Mouse (Mus musculus): ENCODE measurements around the gene Rnf186.
"Not testable (repeated sequence)": the region's sequence is repeated elsewhere in the genome, so short reads cannot be mapped to it uniquely, and the experiment has no call there.

The Rnf186 gene

DNA sequence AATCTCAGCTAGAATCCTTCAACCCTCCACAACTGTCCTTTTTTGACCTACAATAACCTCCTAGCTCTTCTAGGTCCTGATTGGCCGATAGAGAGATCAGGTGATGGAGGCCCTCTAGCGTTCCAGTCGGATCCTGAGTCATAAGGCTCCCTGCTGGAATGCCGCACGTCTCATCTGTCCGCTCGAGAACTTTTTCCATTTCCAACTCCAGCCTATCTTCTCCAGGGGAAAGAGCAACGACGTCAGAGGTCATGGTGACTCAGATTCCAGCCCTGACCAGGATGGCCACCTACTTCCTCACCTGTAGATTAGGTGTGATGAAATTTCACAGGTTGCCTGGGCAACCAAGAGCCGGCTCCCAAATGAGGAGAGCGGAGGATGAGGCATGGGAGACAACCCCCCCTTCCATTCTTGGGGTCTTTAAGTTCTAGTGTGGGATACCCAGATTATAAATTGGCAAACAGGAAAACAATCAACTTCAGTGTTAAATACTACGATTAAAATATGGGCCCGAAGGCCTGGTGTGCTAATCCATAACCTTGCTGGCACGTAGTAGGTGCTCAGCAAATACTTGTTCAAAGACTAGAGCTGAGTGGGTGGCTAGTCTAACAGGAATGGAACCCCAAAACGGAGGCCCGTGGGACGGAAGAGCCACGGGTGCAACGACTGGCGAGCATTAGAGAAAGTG, 5.4 kb downstream of the Rnf186 start:
- peak in 1 of 2 experiments; percentile 11 for DNase-seq

DNA sequence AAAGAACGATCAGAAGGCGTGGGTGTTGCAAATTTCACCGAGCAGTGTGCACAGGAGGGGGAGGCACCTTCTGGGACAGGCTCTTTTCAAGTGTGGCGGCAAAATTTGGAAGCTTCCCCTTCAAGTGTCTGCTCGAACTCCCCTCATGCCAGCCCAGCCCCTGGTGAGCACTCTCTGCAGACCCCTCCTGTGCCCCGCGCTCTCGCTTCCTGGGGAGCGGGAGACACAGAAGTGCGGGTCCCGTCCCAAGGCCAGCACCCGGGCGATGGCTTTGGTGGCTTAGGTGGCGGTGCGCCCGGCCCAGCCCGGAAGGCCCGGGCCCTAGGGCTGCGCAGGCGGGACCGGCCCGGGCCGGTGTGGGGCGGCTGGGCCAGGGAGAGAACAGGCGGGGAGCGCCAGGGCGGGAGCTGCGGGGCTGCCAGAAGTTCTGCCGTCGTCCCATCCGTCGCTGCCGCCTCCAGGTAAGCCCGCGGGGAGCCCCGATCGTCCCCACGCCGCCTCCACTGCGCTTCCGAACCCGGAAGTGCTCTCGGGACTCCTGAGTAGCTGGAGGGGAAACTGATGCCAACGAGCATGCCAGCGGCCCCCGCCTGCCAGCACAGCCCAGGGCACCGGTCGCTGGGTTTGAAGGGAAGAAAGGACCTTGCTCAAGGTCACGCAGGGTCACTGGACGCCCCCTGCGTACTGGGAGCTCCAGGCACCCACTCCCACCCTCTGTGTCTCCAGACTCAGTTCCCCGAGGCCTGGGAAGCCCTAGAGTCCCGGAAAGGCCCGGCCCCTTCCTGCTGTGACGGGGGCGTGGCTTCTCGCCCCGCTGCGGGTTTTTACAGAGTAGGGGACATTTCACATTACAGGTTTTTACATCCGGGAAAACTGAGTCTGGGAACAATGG, 6.2 kb downstream of the Rnf186 start, which contains the start of gene Tmco4:
Tmco4 (plus strand) TSS at position 62 of the 892 bp plus-strand sequence.
- DNase-seq: peak in 1 of 2 experiments; percentile 25

DNA sequence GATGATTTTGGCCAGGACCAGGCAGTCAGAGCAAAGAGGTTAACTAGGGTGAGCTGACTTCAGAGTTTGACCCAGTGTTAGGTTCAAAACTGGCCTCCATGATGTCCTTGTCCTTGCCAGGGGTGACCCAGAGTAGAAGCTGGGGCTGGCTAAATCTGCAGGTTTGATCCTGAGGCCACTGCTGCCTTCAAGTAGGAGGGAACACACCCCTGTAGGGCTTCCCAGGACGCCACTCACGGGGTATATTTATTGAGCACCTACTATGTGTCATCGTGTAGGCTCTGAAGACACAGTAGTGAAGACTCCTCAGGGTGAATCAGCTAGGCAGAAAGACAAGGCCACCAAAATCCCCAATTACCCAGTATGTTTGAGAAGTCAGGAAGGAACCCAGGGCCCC, 6.8 kb downstream of the Rnf186 start:
- DNase-seq: no peak

DNA sequence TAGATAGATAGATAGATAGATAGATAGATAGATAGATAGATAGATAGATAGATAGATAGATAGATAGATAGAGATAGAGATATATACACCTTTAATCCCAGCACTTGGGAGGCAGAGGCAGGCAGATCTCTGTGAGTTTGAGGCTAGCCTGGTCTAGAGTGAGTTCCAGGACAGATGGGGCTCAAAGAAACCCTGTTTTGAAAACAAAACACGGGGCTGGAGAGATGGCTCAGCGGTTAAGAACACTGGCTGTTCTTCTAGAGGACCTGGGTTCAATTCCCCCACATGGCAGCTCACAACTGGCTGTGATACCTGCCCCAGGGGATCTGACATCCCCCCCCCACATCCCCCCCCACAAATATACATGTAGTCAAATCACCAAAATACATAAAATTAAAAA, 7.6 kb downstream of the Rnf186 start:
- not testable (repeated sequence) for DNase-seq

DNA sequence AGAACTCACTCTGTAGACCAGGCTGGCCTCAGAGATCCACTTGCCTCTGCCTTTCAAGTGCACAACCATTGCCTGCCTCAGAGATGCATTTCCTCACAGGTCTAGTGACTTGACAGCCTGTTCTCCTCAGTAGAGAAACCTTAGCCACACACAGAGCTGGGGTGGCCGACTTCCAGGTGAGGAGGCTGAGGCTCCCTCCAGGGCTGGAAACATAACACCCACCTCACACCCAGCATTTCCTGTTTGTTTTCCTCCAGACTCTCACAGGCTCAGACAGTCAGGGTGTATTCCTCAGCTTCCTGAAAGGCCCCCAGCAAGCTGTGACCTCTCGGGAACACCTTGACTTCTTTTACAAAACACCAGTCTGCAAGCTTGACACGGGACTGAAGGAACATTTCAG, 8.3 kb downstream of the Rnf186 start:
- no peak for DNase-seq

DNA sequence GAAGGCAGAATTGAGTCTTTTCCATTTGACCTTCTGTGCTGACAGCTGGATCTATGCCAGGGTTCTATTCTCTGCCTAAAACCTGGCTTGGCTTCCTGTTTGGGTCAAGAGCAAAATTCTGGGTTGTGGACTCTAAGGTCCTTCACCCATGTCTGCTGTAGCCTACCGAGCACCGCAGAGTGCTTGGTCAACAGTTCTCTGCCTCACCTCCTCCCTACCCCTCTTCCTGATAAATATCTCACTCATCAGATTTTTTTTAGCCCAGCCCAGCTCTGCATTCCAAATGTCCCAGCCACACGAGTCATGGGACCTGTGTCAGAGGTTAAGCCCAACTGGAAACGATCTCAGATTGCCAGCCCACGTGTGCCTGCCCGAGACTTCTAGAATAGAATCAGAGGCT, 9.1 kb downstream of the Rnf186 start:
- no peak for DNase-seq

DNA sequence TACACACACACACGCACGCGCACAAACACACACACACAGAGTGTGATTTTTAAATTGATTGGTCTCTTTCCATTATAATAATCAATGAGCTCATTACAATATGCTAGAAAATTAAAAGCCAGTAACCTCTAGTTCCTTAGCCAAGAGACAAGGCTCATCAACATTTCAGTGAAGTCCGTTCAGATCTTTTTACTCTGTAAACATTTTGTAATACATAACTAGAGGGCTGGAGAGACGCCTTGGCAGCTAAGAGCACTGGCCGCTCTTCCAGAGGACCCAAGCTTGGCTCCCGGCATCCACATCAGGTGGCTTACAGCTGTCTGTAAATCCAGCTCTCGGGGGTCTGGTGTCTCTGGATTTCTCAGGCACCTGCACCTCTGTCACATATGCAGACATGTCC, 13.1 kb downstream of the Rnf186 start:
- DNase-seq: no peak

DNA sequence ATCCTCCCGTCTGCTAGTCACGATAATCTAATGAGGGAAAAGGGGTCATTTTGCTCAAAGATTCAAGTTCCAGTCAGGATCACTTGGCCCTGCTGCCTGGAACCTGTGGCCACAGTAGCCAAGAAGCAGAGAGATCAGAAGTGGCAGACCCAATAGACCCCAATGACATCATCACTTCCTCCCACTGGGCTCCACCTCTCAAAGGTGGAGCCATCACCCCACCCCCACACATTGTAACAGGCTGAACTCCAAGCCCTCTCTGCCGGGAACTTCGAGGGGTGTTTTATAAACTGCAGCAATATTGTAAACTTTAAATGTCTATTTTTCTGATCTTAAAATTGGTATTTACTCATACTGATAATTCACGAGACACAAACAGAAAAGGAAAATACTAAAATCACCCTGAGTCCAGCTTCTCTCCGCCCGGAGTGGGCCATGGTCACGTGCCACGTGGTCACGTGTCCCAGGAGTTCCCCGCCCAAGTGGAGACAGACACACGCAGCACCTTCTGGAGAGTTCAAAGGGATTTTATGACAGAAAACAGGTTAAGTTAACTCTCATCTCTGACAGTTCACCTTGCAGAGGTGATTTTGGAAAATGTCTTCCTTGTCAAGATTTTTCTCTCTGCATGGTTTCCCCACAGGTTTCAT, 14.0 kb downstream of the Rnf186 start:
- no peak for DNase-seq

DNA sequence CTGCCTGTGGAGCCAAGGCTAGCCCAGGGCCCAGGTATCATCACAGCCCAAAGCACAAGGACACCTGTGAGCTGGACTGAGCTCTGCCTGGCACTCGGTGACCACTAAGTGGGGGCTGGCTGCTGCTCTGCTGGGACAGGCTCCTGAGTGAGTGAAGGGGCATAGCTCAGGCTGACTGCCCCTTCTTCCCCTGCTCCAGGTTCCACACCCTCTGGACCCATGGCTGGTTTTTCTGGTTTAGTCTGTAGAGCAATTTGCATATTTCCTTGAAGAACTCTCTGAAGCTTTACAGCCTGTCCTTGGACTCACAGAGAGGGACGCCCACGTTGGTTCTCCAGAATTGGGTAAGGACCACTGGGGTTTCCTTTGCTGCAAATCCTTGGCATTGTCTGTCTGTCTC, 16.5 kb downstream of the Rnf186 start:
- no peak for DNase-seq

DNA sequence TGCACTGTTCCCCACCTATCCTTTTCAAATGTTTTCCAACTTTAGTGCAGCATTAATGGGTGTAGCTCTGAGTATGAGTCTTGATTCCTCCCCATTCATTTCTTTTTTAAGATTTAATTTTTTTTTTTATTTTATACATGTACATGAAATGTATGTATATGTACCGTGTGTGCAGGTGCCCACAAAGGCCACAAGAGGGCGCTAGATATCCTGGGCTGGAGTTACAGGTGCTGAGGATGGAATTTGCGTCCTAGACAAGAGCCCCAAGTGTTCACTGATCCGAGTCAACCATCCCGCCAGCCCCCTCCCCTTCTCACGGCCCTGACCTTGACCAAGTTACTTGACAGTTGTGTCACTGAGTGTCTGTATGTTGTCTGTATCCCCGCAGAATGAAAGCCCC, 17.8 kb downstream of the Rnf186 start:
- no peak for DNase-seq

DNA sequence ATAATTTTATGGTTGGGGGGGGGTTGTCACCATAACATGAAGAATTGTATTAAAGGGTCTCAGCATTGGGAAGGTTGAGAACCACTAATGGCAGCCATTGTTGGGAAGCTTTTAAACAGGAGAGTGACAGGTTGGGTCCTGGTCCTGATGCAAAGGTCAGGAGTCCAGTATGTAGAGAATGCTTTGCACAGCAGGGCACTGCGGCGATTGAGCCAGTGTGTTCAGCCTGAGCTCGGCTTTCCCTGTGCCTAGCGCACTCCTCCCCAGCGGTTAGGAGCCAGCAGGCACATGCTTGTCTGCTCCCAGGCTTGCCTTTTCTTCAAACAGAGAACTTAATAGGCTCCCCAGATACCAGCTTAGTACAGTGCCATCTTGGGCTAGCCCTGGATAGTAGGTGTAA, 19.4 kb downstream of the Rnf186 start:
- DNase-seq: no peak

DNA sequence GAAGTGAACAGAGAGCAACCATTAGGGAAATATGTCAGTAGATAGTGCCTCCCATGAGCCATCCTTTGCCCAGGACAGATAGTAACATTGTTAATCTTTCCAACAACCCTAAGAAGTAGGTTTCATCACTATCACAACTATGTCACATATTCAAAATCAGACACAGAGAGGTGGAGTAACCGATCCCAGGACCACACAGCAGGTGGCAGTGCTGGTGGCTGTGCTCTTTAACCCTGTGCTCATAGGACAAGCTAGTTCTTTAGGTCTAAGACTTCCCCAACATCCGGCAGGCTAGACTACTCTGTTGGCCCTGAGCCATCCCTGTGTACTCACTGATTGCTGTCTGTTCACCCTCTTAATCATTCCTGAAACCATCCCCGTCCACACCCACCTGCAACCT, 27.5 kb downstream of the Rnf186 start:
- DNase-seq: no peak

DNA sequence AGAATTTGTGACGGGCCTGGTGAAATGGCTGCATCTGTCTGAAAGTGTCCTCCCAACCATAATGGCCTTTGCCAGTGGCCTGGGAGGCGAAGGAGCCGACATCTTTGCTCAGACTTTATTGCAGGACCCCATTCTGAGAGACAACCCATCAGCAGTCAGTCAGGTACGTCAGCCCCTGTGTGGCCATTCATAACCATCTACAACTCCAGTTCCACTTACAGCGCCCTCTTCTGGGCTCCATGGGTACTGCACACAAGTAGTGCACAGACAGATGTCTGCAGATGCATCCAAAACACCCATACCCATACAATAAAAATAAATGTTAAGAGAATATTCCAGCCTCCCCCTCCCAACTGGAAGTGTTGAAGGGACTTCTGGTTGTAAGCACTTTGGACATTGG, 29.5 kb downstream of the Rnf186 start:
- peak in 1 of 2 experiments; percentile 39 for DNase-seq

DNA sequence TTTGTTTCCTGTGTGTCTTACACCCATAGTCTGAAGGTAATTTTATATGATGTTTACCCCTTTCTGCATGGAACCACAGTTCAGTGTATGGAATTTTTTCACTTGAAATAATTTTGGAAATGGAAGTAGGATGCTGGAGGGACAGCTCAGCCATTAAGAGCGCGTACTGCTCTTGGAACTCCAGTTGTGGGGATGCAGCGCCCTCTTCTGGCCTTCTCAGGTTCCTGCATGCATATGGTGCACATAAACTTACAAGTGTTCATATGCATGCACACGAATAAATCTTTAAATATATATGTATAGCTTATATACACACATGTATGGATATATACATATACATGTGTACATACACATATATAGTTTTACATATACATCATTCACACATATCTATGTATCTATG, 30.2 kb downstream of the Rnf186 start:
- DNase-seq: peak in 1 of 2 experiments; percentile 31

DNA sequence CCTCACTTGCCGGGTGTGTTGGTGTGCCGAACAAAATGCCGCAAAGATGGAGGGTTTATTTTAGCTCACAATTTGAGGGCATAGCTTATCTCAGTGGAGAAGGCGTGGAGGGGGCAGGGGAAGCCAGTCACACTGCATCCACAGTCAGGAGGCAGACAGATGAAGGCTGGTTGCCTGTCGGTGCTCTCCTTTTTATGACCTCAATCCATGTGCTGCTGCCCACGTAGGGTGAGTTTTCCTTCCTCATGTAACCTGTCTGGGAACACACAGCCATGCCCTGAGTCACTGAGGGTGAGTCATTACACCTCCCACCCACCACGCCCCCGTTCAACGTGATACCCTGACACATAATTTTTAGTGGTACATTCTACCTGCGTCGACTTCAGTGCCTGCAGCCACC, 31.7 kb downstream of the Rnf186 start:
- DNase-seq: no peak

DNA sequence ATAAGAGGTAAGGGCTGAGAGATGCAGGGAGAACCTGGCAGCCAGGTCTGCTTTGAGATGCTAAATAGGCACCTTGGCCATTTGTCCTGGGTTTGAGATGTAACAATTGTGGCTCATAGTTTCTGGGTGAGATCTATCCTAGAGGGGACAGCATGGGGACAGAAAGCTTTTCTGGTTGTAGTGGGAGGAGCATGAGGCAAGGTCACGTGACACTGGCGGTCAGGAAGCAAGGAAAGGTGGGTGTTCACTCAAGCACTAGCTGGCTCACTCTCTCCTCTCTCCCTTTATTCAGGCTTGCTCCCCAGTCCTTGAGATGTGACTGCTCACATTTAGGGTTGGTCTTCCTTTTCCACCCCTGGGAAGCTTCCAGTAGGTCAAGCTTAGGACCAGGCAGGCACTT, 34.1 kb downstream of the Rnf186 start:
- no peak for DNase-seq

DNA sequence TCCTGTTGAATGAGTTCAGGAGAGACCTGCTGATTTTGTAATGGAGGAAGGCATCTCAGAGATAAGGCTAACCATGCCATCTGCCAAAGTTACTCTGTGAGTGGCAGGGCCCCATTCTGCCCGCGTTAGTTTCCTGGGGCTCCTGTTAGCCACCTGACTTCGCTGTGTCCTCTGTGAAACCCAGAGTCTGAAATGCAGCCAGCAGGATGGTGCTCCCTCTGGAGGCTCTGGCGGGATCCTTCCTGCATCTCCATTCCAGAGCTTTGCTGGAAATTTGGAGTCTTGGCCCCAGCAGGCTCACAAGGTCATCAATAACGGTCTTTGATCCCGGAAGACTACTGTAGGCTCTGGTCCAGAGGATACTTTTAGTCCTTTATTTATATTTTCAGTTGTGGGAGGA, 34.5 kb downstream of the Rnf186 start:
- peak; percentile 38 to 59 for DNase-seq

DNA sequence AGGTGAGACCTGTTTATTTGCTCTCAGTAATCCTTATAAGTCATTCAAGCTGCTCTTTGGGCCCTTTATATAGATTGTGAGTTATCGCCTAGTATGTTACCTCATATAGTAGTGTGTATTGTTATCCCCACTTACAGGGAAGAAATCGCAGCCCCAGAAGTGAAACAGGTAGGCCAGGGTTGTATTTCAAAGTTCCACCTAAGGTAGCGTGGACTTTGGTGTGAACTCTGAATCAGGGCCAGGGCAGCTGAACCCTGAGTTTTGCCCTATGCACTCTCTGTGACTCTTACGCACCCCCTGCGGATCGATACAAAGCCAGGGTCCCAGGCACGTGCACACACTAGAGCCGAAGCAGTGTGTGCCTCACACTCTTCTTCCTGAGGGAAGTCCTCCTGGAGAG, 37.2 kb downstream of the Rnf186 start:
- no peak for DNase-seq

DNA sequence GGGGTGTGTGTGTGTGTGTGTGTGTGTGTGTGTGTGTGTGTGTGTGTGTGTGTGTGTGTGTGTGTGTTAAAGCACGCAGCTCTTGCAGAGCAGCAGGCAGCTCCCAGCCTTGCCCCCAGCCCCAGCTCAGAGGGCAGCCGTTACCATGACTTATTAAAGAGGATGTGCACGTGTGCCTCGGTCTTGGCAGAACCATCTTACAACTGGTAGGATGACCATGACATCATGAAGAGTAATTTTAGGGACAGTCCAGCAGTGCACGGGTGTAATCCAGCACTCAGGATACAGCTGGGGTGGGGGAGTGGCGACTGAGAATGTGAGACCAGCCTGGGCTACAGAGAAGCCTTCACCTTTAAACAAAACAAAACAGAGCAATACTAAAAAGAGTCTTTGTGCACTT, 38.3 kb downstream of the Rnf186 start:
- no peak for DNase-seq

DNA sequence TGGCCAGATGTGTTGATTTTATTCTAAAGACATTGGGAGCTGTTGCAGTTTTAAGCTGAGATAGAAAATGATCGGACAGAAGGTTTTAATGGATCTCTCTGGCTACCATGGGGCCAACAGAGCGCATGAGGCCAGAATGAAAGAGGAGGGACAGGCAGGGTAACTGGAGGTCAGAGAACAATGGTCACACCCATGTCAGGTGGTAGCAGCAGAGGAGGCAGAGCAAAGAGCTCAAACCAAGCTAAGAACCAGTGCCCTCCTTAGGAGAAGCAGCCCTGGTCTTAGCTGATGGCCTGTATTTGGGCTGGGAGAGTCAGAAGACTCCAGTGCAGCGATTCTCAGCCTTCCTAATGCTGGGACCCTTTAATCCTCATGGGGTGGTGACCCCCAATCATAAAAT, 40.4 kb downstream of the Rnf186 start:
- no peak for DNase-seq

DNA sequence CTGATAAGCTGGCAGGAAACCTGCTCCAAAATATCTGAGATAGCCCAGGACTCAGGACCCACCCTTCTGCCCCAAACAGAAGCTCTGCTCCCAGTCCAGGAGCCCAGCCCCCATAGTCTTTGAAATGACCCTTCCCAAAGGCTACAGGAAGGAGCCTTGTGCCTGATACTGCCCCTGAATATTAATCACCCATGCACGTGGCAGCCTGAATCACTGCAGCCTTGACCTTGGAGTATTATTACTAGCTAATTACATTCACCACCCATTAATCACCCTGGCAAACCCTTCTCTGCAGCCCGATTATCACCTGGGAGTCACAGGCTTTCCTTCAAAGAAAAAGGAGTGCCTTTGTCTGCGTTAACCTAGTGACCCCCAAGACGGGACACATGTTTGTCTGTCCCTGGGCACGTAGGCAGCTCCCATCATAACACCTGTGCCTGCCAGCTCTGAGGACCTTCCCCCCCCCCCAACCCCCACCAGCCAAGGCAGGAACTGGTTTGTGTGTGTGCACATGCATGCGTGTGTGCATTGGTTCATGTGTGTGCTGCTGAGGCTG, 41.1 kb downstream of the Rnf186 start:
- DNase-seq: no peak

DNA sequence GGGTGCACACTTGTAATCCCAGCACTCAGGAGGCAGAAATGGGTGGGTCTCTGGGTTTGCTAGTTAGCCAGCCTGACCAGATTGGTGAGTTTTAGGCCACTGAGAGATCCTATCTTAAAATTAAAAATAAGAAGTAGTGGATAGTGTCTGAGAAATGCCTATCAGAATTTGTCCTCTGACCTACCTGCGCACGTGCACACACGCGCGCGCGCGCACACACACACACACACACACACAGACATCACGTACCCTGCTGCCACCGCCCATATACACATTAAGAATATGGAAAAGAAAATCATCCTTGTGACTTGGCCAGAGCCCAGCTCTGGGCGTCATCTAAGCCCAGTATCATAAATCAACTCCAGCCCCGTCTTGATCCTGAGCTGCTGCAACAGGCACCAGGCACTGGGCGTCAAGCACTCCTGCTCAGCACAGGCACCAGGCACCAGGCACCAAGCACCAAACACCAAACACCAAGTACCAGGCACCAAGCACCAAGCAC, 44.3 kb downstream of the Rnf186 start:
- no peak for DNase-seq

DNA sequence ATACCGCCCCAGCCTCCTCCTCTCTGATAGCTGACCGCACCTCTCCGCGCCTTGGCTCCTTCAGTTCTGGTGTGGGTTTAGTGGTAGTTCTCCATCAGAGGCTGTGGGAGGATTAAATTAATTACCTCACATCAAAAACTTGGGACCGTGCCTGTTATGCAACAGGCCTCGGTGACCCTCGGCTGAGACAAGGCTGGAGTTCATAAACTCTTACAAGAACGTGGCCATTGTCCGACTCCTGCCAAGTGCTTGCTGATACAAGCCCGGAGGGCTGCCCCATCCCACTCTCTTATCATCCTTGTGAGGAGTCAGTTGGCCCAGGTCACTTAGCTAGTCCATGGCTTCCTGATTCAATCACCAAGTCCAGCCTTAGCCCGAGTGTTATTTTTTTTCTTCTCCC, 46.4 kb downstream of the Rnf186 start:
- DNase-seq: no peak
